Mouse (Mus musculus) midbrain, embryonic 11.5 days (tissue): ENCODE measurements around the gene Mmab. TPM values are rescaled to one million over a fixed set of nuclear protein-coding genes. Genes with fewer than 3 reads are reported as not detected.

Source experiments
- ATAC-seq: fragments of 200-750 bp; cut with Nextera tagmentation; 2 replicates; pipeline ENCODE4 v1.8.0; 2017; ENCODE audit warnings: moderate TSS enrichment, moderate library complexity; ENCODE audit not compliant: low FRiP score
- DNase-seq: peaks from one replicate; pipeline ENCODE4 v3.0.0; 2015; ENCODE audit warnings: low spot score; ENCODE audit errors: missing footprints
- H3K27ac ChIP-seq: fragments of 300-500 bp; sonication (generic); 2 replicates; pipeline ENCODE4 v1.5.1; 2014; ENCODE audit warnings: low read depth, low read length
- H3K27me3 ChIP-seq: fragments of 300-500 bp; sonication (generic); 2 replicates; pipeline ENCODE4 v1.6.1; 2014; ENCODE audit warnings: mild to moderate bottlenecking, low read length, moderate library complexity, mixed read lengths; ENCODE audit not compliant: control insufficient read depth, insufficient read depth
- H3K36me3 ChIP-seq: fragments of 300-500 bp; sonication (generic); 2 replicates; pipeline ENCODE4 v1.6.1; 2014; ENCODE audit warnings: mild to moderate bottlenecking, low read length, moderate library complexity, mixed read lengths; ENCODE audit not compliant: control insufficient read depth, insufficient read depth
- H3K4me1 ChIP-seq: fragments of 300-500 bp; sonication (generic); 2 replicates; pipeline ENCODE4 v1.6.1; 2014; ENCODE audit warnings: low read length; ENCODE audit not compliant: control insufficient read depth, insufficient read depth
- H3K4me2 ChIP-seq: fragments of 300-500 bp; sonication (generic); 2 replicates; pipeline ENCODE4 v1.6.1; 2014; ENCODE audit warnings: mild to moderate bottlenecking, moderate library complexity
- H3K4me3 ChIP-seq: fragments of 300-500 bp; sonication (generic); 2 replicates; pipeline ENCODE4 v1.5.1; 2014; ENCODE audit warnings: low read depth, low read length
- H3K9ac ChIP-seq: fragments of 300-500 bp; sonication (generic); 2 replicates; pipeline ENCODE4 v1.6.1; 2014; ENCODE audit warnings: low read length
- H3K9me3 ChIP-seq: fragments of 300-500 bp; sonication (generic); 2 replicates; pipeline ENCODE4 v1.6.1; 2016; ENCODE audit warnings: low read length; ENCODE audit not compliant: control insufficient read depth
- WGBS: fragments of 180-500 bp; shearing (Covaris S2); extraction: QIAGEN DNeasy Blood & Tissue Kit; methylation state at CpG from one replicate; pipeline ENCODE4 v1.1.7; 2014; 5-methylcytosine and 5-hydroxymethylcytosine counted together
- microRNA-seq: library from miRNA; unstranded; fragments of <30 nt; microRNA quantifications from one replicate; pipeline ENCODE4, GENCODE M21; 2017
- polyA plus RNA-seq: library from polyadenylated mRNA; unstranded; fragments of >200 nt; fragmentation: Nextera tagmentation; extraction: Ambion mirVana; gene quantifications from 2 replicates; pipeline ENCODE4 v1.2.1, GENCODE M21; 2014

The Mmab gene
- polyA plus RNA-seq, 1 experiment from 2014 or later = 23.7 TPM

- no peak for DNase-seq
- 91% methylated on average over 10 of the region's 10 CpGs for WGBS
- Histone ChIP-seq H3K27ac (no peak overlapping the region), H3K36me3 (peaks cover 56% of the 10 kb centered on the region), H3K4me3 (no peak overlapping the region), H3K9me3 (no peaks in the 10 kb centered on the region), H3K9ac (no peak overlapping the region), H3K4me1 (no peaks in the 10 kb centered on the region), H3K27me3 (no peaks in the 10 kb centered on the region), H3K4me2 (no peak overlapping the region)
- no peak for ATAC-seq
Measured at GRCm38 (mm10) chr5:114407269-114407668, 36.6 kb downstream of the Mmab start.

- H3K27me3 ChIP-seq = no peaks in the 10 kb centered on the region
- H3K4me3 ChIP-seq = no peak overlapping the region
- DNase-seq = no peak
- no peak overlapping the region for H3K4me2 ChIP-seq
- peaks cover 52% of the 10 kb centered on the region for H3K36me3 ChIP-seq
- no peaks in the 10 kb centered on the region for H3K4me1 ChIP-seq
- H3K9ac ChIP-seq = no peak overlapping the region
- H3K27ac ChIP-seq = no peak overlapping the region
- no peak for ATAC-seq
- H3K9me3 ChIP-seq = no peaks in the 10 kb centered on the region
- WGBS = 91% methylated on average over 14 of the region's 14 CpGs
Measured at GRCm38 (mm10) chr5:114406592-114406991, 37.3 kb downstream of the Mmab start.

GRCm38 (mm10) chr5:114393169-114393568 lies 50.7 kb downstream of the Mmab start:
- Histone ChIP-seq H3K27ac (no peak overlapping the region), H3K27me3 (no peaks in the 10 kb centered on the region), H3K4me3 (no peak overlapping the region), H3K4me1 (no peaks in the 10 kb centered on the region), H3K36me3 (peaks cover 41% of the 10 kb centered on the region), H3K9me3 (no peaks in the 10 kb centered on the region), H3K4me2 (no peak overlapping the region), H3K9ac (no peak overlapping the region)
- DNase-seq = no peak
- 87% methylated on average over 9 of the region's 9 CpGs for WGBS
- ATAC-seq = no peak

GRCm38 (mm10) chr5:114384448-114384847 lies 59.4 kb downstream of the Mmab start:
- Histone ChIP-seq H3K9ac (no peak overlapping the region), H3K27ac (no peak overlapping the region), H3K4me1 (peaks cover 14% of the 10 kb centered on the region), H3K27me3 (no peaks in the 10 kb centered on the region), H3K9me3 (no peaks in the 10 kb centered on the region), H3K36me3 (peaks cover 23% of the 10 kb centered on the region), H3K4me3 (no peak overlapping the region), H3K4me2 (no peak overlapping the region)
- no peak for DNase-seq
- WGBS = 91% methylated on average over 8 of the region's 8 CpGs
- no peak for ATAC-seq

- Histone ChIP-seq H3K27ac (no peak overlapping the region), H3K4me1 (peaks cover 23% of the 10 kb centered on the region), H3K36me3 (peaks cover 13% of the 10 kb centered on the region), H3K4me3 (no peak overlapping the region), H3K27me3 (no peaks in the 10 kb centered on the region), H3K9ac (no peak overlapping the region), H3K4me2 (no peak overlapping the region), H3K9me3 (no peaks in the 10 kb centered on the region)
- 81% methylated on average over 9 of the region's 9 CpGs for WGBS
- ATAC-seq (no peak), DNase-seq (peak; percentile 92)
Measured at GRCm38 (mm10) chr5:114383184-114383904, 60.5 kb downstream of the Mmab start.

Small RNAs within 50 kb of the gene (microRNA-seq; reads per million reads assigned to microRNA genes)
- not detected for gene Mir7027

Other genes with a start within 250 kb of the Mmab start
- 6.5 and 6.9 TPM in 2 replicates for gene Foxn4, start 170.3 kb downstream of the Mmab start, polyA plus RNA-seq
- gene Myo1h, start 154.9 kb downstream of the Mmab start, polyA plus RNA-seq = 0.45 and 0.66 TPM in 2 replicates
- gene Kctd10, start 63.6 kb downstream of the Mmab start, polyA plus RNA-seq = 104 and 112 TPM in 2 replicates
- 45.5 and 49.7 TPM in 2 replicates for gene Ube3b, start 63.5 kb downstream of the Mmab start, polyA plus RNA-seq
- 62.5 and 63.3 TPM in 2 replicates for gene Mvk, start 209 bp upstream of the Mmab start, polyA plus RNA-seq
- 5.8 and 6.7 TPM in 2 replicates for gene Fam222a, start 124.0 kb upstream of the Mmab start, polyA plus RNA-seq
- 0.26 TPM in 1 of 2 replicates, not detected in the other for gene Trpv4, start 214.4 kb upstream of the Mmab start, polyA plus RNA-seq
- 63.8 and 67.1 TPM in 2 replicates for gene Gltp, start 246.9 kb upstream of the Mmab start, polyA plus RNA-seq